Mouse (Mus musculus) layer of hippocampus, postnatal 10 days (tissue): ENCODE results near the gene Selenof. TPM values are rescaled to one million over a fixed set of nuclear protein-coding genes. Genes with fewer than 3 reads are reported as not detected.
A peak's percentile ranks its signal among the peaks of the same experiment; 100 is the strongest.
"Not testable (repeated sequence)": the region's sequence is repeated elsewhere in the genome, so short reads cannot be mapped to it uniquely, and the experiment has no call there.

Experiments
- DNase-seq, 2 experiments: peaks; one replicate each; pipeline ENCODE4 v3.0.0; 2021; ENCODE audit warnings: low spot score in 2 of 2
- total RNA-seq, 2 experiments: library from RNA; stranded (reverse); gene quantifications; 2 replicates each; pipeline ENCODE4 v1.2.3; 2021

Selenof gene
- total RNA-seq, 2 experiments from 2014 or later: 293 to 294 TPM

DNA sequence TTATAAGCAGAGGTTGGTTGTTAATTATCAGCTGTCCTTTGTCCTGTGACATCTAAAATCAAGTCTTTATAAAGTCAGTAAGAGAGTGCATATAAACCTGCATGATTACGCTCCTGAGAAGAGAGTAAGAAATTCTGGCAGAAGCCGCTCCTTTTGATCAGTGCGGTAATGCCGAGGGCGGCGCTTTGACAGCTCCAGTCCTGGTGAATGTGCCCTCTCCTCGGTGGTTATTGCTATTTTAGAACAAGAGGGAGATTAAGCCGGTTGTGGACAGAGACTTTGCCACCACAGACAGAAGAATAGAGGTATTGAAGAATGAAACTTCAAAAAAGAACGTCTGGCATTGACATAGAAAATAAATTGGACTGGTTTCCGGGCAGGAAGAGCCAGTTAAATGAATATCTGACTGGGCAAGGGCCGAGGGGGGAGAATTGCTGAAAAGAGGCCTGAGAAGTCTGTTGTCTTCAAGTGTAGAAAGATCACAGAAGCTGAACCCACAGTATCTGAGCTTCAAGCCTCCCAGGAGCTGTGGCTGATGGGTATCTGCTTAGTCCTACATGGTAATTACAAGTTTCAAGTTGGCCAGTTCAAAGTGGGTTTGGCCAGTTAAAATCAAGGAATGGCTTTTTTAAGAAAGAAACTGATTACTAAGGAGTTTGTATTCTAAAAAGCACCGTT lies 27.8 kb downstream of the Selenof start:
- DNase-seq: no peak

GRCm38 (mm10) chr3:144602413-144602812 lies 32.3 kb downstream of the Selenof start:
- DNase-seq: no peak

DNA sequence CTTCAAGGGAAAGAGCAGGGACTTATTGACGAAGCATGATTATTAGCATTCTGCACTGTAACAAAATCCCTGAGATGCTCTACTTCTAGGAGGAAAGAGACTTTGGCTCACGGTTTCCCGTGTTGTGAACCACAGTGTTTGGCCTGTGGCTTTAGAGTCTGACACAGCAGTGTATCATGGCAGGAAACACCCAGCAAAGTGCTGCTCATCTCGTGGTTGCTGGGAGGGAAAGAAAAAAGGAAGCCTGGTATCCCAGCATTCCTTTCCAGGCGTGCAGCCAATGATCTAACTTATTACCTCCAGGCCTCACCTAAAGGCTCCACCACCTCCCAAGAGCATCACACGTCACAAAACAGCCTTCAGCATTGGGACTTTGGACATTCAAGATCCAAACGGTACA lies 32.7 kb downstream of the Selenof start:
- no peak for DNase-seq

GRCm38 (mm10) chr3:144603558-144603957 lies 33.5 kb downstream of the Selenof start:
- no peak for DNase-seq

DNA sequence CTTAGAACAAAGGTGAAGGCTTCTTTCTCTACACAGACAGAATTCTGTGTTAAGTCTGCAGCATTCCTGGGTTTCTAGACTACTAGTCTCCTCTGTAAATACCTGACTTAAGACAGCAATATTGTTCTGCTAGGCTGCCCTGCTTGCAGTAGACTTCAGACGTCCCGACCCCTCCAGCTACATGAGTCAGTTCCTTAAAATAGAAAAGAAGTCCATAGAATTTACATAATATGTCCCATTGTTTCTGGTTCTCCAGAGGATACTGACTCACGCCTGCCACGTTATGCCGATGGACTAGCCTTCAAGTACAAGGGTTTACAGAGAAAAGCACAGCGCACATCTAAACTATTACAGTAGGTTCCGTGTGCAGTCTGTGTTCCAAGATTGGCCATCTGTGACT lies 34.1 kb downstream of the Selenof start:
- DNase-seq: no peak

- DNase-seq: not testable (repeated sequence)
Observed at GRCm38 (mm10) chr3:144605811-144606210, 35.7 kb downstream of the Selenof start.

- no peak for DNase-seq
Observed at GRCm38 (mm10) chr3:144606449-144606848, 36.3 kb downstream of the Selenof start.

- no peak for DNase-seq
Observed at GRCm38 (mm10) chr3:144608090-144608489, 38.0 kb downstream of the Selenof start.

DNA sequence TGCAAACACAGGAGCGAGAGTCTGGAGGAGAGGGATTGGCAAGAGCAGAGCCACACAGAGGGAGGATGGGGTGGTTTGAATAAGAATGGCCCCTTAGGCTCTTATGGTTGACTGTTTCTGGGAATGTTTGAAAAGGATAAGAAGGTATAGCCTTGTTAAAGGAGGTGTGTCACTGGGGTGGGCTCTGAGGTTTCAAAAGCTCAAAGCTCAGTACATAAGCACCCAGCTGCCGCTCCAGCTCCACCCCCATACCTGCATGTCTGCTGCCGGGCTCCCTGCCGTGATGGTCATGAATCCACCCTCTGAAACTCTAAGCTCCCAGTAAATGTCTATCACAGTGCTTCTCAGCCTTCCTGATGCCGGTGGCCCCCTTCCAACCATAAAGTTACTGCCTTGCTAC lies 40.7 kb downstream of the Selenof start:
- DNase-seq: no peak

- no peak for DNase-seq
Observed at GRCm38 (mm10) chr3:144611626-144612271, 41.6 kb downstream of the Selenof start.

GRCm38 (mm10) chr3:144612382-144612781 lies 42.3 kb downstream of the Selenof start:
- DNase-seq: no peak

DNA sequence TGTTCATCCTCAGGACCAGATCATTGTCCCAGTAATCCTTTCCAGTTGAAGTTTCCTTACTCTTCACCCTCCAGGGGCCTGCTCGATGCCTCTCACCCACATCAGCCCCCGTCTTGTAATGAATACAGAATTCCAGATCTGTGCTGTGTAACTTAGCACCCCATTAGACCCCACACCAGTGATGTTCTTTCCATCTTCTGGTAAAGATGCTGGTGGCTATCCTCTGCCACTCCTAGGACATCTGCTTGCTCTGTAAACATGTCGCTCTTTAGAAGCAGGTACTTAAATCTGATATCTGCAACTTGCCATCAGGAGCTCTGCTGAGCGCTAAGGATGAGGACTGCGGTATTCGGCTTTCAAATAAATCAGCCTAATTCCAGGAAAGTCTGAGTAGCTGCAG lies 44.2 kb downstream of the Selenof start:
- no peak for DNase-seq

GRCm38 (mm10) chr3:144614698-144615097 lies 44.6 kb downstream of the Selenof start:
- no peak for DNase-seq

GRCm38 (mm10) chr3:144615459-144615858 lies 45.4 kb downstream of the Selenof start:
- no peak for DNase-seq

- DNase-seq: peak; percentile 87 to 89
Observed at GRCm38 (mm10) chr3:144616654-144617425, 46.7 kb downstream of the Selenof start.

DNA sequence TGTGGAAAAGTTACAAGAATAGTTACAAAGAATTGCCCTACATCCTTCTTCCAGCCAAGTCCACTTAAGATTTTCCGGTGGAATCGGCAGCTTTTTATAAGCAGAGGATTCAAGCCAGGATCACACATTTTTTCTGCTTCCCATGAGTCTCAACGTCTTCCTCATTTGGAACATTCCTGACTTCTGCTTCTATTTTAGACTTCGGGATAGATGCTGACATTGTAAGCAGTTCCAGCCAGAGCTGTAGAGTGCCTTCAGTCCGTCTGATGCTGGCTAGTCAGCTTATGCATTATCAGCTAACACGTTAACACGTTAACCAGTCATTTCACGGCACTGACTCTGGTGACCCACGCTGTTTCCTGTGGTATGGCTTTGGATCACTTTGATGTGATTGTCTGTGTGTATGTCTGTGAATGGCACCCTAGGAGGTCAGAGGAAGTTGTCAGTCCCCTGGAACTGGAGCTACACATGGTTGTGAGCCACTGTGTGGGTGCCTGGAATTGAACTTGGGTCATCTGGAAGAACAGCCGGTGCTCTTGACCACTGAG lies 47.6 kb downstream of the Selenof start:
- no peak for DNase-seq

DNA sequence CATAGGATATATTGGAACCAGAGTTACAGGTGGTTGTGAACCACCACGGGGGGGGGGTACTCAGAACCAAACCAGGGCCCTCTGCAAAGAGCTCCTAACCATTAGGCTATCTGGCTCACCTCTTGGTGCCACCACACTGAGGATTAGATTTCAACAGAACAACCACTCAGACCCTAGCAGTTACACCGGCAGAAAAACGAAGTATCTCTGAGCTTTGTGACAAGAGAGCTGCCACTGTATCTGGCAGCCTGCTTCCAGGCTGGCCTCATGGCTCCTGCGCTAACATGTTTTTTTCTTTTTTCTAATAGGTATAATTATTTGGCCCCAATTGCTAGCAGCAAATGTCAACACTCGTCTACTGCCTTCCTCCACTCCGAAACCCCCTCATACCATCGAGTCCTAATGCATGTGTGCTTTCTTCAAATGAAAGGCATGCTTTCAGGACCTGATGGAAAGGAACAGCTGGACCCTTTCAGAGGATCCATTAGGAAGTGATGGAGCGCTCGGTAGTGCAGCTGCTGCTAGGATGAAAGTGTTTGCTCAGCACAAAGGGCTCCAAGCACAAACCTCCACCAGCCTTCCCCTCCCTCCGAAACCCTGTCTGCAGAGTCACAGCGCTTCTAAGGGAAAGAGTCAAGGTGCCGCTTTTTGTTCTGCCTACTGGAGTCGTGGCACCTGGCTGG lies 53.0 kb downstream of the Selenof start:
- no peak for DNase-seq

DNA sequence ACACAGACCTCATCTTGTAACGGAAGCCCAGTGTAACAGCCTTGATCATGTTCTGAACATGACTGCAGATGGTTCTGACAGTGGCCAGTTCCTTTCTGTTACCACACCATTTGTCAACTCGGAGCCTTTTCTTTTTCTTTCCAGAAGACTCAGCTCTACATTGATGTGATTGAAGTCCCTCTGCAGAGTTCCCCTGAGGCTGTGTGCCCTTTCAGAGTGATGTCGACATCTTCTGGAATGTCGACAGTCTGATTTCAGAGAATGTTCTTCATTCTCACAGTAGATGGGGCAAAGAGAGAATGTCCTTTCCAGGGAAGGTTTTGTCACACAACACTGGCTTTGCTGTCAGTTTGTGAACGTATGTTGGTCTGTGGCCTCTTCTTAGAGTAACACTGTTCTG lies 55.6 kb downstream of the Selenof start:
- DNase-seq: no peak

DNA sequence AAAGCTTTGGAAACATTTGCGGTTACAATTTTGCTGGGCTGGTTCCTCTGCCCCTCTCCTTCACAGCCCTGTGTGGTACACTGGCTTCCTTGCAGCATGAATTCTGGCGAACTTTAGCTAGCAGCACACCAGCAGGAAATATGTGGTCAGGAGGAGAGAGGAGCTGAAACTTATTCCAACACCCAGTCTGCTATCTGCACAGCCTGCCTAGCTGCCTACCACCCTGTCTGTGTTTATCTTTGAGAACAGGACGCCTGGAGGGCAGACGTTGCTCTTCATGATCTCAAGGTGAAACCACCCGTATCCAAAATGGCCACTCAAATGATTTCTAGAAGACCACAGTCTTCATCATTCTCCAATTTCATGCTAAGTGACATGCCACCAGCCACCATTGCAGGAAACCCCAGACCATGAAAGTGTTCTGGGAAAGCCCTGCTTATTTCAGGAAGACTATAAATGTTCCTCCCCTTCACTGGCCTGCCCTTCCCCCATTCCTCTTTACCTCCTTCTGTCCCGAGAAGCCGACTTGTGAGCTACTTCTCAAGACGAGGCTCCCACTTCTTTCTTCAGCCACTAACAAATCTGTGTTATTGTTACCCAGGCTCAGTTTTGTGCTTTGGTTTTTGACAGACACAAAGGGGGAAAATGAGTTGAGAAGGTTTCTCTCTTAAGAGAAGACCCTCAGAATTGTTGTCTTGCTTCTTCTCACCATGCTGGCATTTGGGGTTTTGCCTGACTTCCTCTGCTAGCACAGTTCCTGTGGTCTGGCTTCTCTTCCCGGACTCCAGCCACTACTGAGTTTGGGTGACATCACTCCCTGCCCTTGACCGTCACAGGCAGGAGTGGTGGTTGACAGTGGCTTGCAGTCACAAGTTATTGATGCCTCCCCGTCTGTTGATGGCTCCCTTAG lies 58.2 kb downstream of the Selenof start:
- no peak for DNase-seq

GRCm38 (mm10) chr3:144628915-144629230 lies 58.8 kb downstream of the Selenof start:
- no peak for DNase-seq
